Mouse (Mus musculus) large intestine, adult 2 months (tissue): ENCODE results near the gene Rhob. TPM values are rescaled to one million over a fixed set of nuclear protein-coding genes. Genes with fewer than 3 reads are reported as not detected.

Experiments
- DNase-seq: peaks from one replicate; pipeline ENCODE4 v3.0.0-alpha.2; 2012; ENCODE audit warnings: low read depth, low spot score
- WGBS: fragments of 180-500 bp; shearing (Covaris S2); methylation state at CpG from one replicate; pipeline ENCODE4 v1.1.7; 2018; 5-methylcytosine and 5-hydroxymethylcytosine counted together
- polyA plus RNA-seq: library from polyadenylated mRNA; depleted of rRNA; stranded (reverse); fragments of >200 nt; gene quantifications from 2 replicates; pipeline ENCODE4 v1.2.3, GENCODE M21; 2012; rRNA removed

Rhob gene
- polyA plus RNA-seq, 1 experiment: 106 TPM

DNA sequence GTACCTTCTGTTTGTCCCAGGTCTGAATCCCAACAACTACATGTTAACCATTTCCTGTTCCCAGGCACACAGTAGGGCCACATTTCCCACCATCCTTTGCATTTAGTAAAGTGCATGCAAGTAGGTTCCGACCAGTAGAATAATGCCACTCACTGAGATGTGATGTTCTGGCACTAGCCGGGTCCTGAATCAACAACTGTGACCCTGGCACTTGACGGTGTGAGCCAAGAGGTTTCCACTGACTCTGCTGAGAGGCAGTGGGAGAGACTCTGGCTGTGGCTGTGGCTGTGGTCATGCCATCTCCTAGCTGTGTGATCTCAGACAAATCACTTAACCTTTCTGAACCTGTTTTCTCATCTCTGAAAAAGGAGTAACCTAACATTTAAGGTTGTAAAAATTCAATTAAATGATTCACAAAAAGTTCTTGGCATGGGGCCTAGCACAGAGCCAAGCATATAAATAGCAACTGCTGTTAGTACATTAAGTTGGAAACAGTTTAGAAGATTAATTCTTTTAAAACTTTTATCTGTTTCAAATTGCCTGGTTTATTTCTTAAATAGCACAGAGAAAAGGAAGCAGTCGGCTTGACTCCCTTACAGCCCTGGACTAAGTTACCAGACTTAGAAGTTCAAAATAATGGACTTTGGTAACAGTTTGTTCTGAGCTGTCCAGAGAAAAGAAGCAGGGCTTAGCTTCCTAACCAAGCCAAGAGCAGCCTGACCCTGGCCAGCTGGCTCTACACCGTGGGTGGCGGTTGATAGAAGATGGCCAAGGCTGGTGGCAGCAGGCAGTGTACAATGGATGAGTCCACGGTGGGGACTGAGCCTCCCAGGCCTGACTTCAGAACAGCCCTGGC lies 46.8 kb downstream of the Rhob start:
- DNase-seq: no peak
- 41% methylated on average over 7 of the region's 7 CpGs for WGBS

DNA sequence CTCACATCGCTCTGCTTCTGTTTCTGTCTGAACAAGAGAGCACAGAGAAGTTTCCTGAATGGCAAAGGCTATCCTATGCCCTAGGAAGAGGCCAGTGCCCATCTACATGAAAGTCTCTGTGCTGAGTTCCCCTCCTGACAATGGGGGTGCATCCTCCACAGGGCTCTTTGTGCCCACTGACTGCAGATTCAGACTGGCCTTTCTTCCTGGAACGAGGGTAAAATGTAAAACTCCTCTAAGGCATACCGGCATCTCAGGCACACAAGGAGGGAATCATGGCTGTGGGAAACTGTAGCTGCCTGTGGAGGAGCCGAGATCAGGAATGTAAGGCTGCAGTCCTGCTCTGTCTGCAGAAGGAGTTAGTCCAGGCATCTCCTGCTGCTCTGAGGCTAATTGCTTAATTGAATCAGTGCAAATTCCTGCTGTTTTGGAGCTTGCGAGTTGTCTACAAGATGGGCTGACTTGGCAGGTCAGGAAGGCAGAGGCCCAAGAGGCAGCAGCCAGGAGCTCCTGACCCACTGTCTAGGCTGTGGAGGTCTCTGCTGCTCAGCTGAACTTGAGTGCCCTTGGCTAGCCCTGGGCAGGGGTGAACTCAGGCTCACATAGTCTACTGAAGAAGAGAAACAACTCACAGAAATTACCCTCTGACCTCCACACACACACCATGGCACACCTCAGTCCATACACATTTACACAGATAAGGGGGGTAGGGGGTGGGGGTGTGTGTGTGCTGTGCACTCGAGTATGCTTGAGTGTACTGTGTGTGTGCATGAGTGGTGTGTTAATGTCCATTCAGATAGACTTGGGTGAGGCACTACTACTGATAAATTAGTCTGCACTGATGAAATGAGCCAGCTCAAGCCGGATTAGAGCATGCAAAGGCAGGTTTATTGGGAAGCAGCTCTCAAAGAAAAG lies 48.0 kb downstream of the Rhob start:
- no peak for DNase-seq
- 78% methylated on average over 7 of the region's 7 CpGs for WGBS

GRCm38 (mm10) chr12:8450639-8451038 lies 49.2 kb downstream of the Rhob start:
- WGBS: 71% methylated on average over 6 of the region's 6 CpGs
- no peak for DNase-seq

DNA sequence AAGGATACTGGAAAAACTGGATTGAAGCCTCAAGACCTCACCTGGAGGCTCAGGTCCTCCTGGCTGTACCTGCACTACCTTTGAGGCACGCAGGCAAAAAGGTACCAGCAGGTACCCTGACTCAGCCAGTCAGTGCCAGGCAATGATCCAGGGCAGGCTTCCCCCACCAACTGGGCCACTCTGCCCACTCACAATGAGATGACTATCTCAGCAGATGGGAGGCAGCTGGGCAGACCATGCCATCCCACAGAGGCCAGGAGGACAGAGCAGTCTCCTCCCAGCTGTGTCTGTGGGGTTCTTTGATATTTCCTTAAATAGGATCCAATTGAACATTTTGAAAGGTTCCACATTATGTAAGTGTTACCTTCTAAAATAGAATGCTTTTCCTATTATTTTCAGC lies 49.8 kb downstream of the Rhob start:
- WGBS: 92% methylated on average over 1 of the region's 1 CpGs
- no peak for DNase-seq

Other genes with a start within 250 kb of the Rhob start
- 0.05 TPM in 1 of 2 replicates, not detected in the other for gene Gdf7, start 198.1 kb downstream of the Rhob start, polyA plus RNA-seq
- gene Hs1bp3, start 186.6 kb downstream of the Rhob start, polyA plus RNA-seq: 11.5 and 12.6 TPM in 2 replicates
- 52.4 and 166 TPM in 2 replicates for gene Slc7a15, start 99.1 kb upstream of the Rhob start, polyA plus RNA-seq
- gene Pum2, start 174.1 kb upstream of the Rhob start, polyA plus RNA-seq: 25.9 and 43.1 TPM in 2 replicates